Mouse (Mus musculus) CH12.LX (cell line): Measurements from ENCODE around the gene Wbp1l. TPM values are rescaled to one million over a fixed set of nuclear protein-coding genes. Genes with fewer than 3 reads are reported as not detected.

Source experiments
- DNase-seq: peaks from one replicate; pipeline ENCODE4 v3.0.0-alpha.2; 2013; ENCODE audit errors: extremely low read depth
- H3K27ac ChIP-seq: 2 replicates; pipeline ENCODE4 v1.5.1; 2012; ENCODE audit warnings: low read depth, mild to moderate bottlenecking, control low read depth, moderate library complexity; ENCODE audit not compliant: insufficient read depth
- H3K27me3 ChIP-seq: replicated peaks from 2 replicates; pipeline ENCODE3; 2012; ENCODE audit warnings: inconsistent platforms
- H3K36me3 ChIP-seq, 2 experiments: replicated peaks in 1 of 2; 2 replicates each; pipeline versions ENCODE3 to v1.6.1; 2012; ENCODE audit warnings: inconsistent platforms in 1 of 2, low read length in 1 of 2, mild to moderate bottlenecking in 1 of 2, mixed read lengths in 1 of 2, moderate library complexity in 1 of 2; ENCODE audit not compliant: control insufficient read depth in 1 of 2, insufficient read depth in 1 of 2
- H3K4me1 ChIP-seq, 2 experiments: 2 replicates each; pipeline ENCODE4 v1.6.1; 2012; ENCODE audit warnings: inconsistent platforms in 1 of 2, moderate library complexity in 1 of 2; ENCODE audit not compliant: insufficient read depth in 2 of 2, control insufficient read depth in 1 of 2
- H3K4me2 ChIP-seq: 2 replicates; pipeline ENCODE4 v1.6.1; 2012; ENCODE audit warnings: low read depth, mild to moderate bottlenecking, control low read depth; ENCODE audit not compliant: poor library complexity, insufficient read depth, severe bottlenecking
- H3K4me3 ChIP-seq, 3 experiments: fragments of 150-350 bp in 1 of 3; sonication (generic) in 1 of 3; replicated peaks in 1 of 3; 2 replicates each; pipeline versions ENCODE3 to v1.5.1; 2011 to 2012; ENCODE audit warnings: low read depth in 2 of 3, low read length in 2 of 3, mild to moderate bottlenecking in 2 of 3, moderate library complexity in 2 of 3, control low read depth in 1 of 3, improper control_type of control experiment in 1 of 3, inconsistent platforms in 1 of 3, mixed read lengths in 1 of 3; ENCODE audit not compliant: poor library complexity in 1 of 3
- H3K79me2 ChIP-seq: replicated peaks from 2 replicates; pipeline ENCODE4 v1.6.1; 2012; ENCODE audit warnings: mild to moderate bottlenecking, moderate library complexity; ENCODE audit not compliant: control insufficient read depth, poor library complexity, insufficient read depth, severe bottlenecking; ENCODE audit errors: extremely low read depth
- H3K9ac ChIP-seq: 2 replicates; pipeline ENCODE4 v1.6.1; 2012; ENCODE audit warnings: low read depth, mild to moderate bottlenecking, control low read depth, moderate library complexity; ENCODE audit not compliant: insufficient read depth
- H3K9me3 ChIP-seq: replicated peaks from 2 replicates; pipeline ENCODE3; 2012; ENCODE audit warnings: low read length, inconsistent platforms, mixed read lengths
- BHLHE40 ChIP-seq: IDR thresholded peaks from 2 replicates; pipeline ENCODE4 v1.6.1; 2011; ENCODE audit warnings: mild to moderate bottlenecking, low read depth, low read length, improper control_type of control experiment
- CHD2 ChIP-seq: IDR thresholded peaks from 2 replicates; pipeline ENCODE4 v1.6.1; 2011; ENCODE audit warnings: low read length, improper control_type of control experiment
- EP300 ChIP-seq: IDR thresholded peaks from 2 replicates; pipeline ENCODE4 v1.6.1; 2011; ENCODE audit warnings: low read length, improper control_type of control experiment
- ETS1 ChIP-seq: conservative IDR thresholded peaks from 2 replicates; pipeline ENCODE4 v1.6.1; 2012; ENCODE audit warnings: low read depth, mild to moderate bottlenecking, inconsistent platforms, low read length, improper control_type of control experiment, moderate library complexity
- GABPA ChIP-seq: IDR thresholded peaks from 2 replicates; pipeline ENCODE4 v1.6.1; 2012; ENCODE audit warnings: low read depth, low read length, improper control_type of control experiment, inconsistent platforms; ENCODE audit not compliant: insufficient replicate concordance
- HCFC1 ChIP-seq: IDR thresholded peaks from 2 replicates; pipeline ENCODE4 v1.6.1; 2012; ENCODE audit warnings: low read depth, mild to moderate bottlenecking, inconsistent platforms, low read length, improper control_type of control experiment
- JUN ChIP-seq: IDR thresholded peaks from 2 replicates; pipeline ENCODE4 v1.6.1; 2011; ENCODE audit warnings: low read depth, mild to moderate bottlenecking, low read length, improper control_type of control experiment, moderate library complexity; ENCODE audit not compliant: insufficient read depth
- JUND ChIP-seq: conservative IDR thresholded peaks from 2 replicates; pipeline ENCODE4 v1.6.1; 2011; ENCODE audit warnings: low read depth, low read length, improper control_type of control experiment
- KAT2A ChIP-seq: IDR thresholded peaks from 2 replicates; pipeline ENCODE4 v1.6.1; 2012; ENCODE audit warnings: low read length, improper control_type of control experiment, inconsistent platforms; ENCODE audit not compliant: insufficient replicate concordance
- MAFK ChIP-seq: IDR thresholded peaks from 2 replicates; pipeline ENCODE4 v1.6.1; 2011; ENCODE audit warnings: low read length, improper control_type of control experiment; ENCODE audit not compliant: insufficient replicate concordance
- MAZ ChIP-seq: IDR thresholded peaks from 2 replicates; pipeline ENCODE4 v1.6.1; 2012; ENCODE audit warnings: low read depth, mild to moderate bottlenecking, inconsistent platforms, low read length, improper control_type of control experiment, moderate library complexity
- MXI1 ChIP-seq: IDR thresholded peaks from 2 replicates; pipeline ENCODE4 v1.6.1; 2011; ENCODE audit warnings: mild to moderate bottlenecking, low read depth, low read length, improper control_type of control experiment
- POLR2AphosphoS2 ChIP-seq: IDR thresholded peaks from 2 replicates; pipeline ENCODE4 v1.6.1; 2011; ENCODE audit warnings: low read depth, low read length, improper control_type of control experiment
- RAD21 ChIP-seq: IDR thresholded peaks from 2 replicates; pipeline ENCODE4 v1.6.1; 2011; ENCODE audit warnings: low read depth, mild to moderate bottlenecking, low read length, improper control_type of control experiment, moderate library complexity
- RCOR1 ChIP-seq: conservative IDR thresholded peaks from 2 replicates; pipeline ENCODE4 v1.6.1; 2012; ENCODE audit warnings: low read depth, mild to moderate bottlenecking, inconsistent platforms, low read length, improper control_type of control experiment
- SIN3A ChIP-seq: IDR thresholded peaks from 2 replicates; pipeline ENCODE4 v1.6.1; 2012; ENCODE audit warnings: low read length, improper control_type of control experiment, inconsistent platforms
- SMC3 ChIP-seq: IDR thresholded peaks from 2 replicates; pipeline ENCODE4 v1.6.1; 2011; ENCODE audit warnings: low read depth, low read length, improper control_type of control experiment
- TCF12 ChIP-seq: IDR thresholded peaks from 2 replicates; pipeline ENCODE4 v1.6.1; 2014; ENCODE audit warnings: low read depth, mild to moderate bottlenecking, inconsistent platforms, low read length, improper control_type of control experiment
- USF2 ChIP-seq: conservative IDR thresholded peaks from 2 replicates; pipeline ENCODE4 v1.6.1; 2011; ENCODE audit warnings: low read depth, low read length, improper control_type of control experiment
- ZC3H11A ChIP-seq: IDR thresholded peaks from 2 replicates; pipeline ENCODE4 v1.6.1; 2012; ENCODE audit warnings: low read depth, mild to moderate bottlenecking, inconsistent platforms, low read length, improper control_type of control experiment
- dilution Hi-C: fragments of 300-500 bp; cut with MboI; formaldehyde crosslinking; loops from 2 replicates; pipeline ENCODE4 v1.14.3; 2020; ENCODE audit warnings: low sequenced_read_pairs; ENCODE audit not compliant: extremely low pct_unique_long_range_greater_than_20kb, extremely low pct_ligation_motif_present
- in situ Hi-C: fragments of 300-500 bp; cut with MboI; formaldehyde crosslinking; loops from 3 replicates; pipeline ENCODE4 v1.14.3; 2019; ENCODE audit warnings: low sequenced_read_pairs, low pct_ligation_motif_present, low pct_unique_long_range_greater_than_20kb, mixed read lengths
- polyA plus RNA-seq: library from polyadenylated mRNA; unstranded; fragments of >175 nt; gene quantifications from 2 replicates; pipeline ENCODE4 v1.2.1, GENCODE M21; 2012; ENCODE audit warnings: low read depth; ENCODE audit not compliant: insufficient read length
- total RNA-seq, 2 experiments: library from RNA; depleted of rRNA; stranded (reverse); fragments of 300-350 nt in 1 of 2; fragments of >200 nt in 1 of 2; gene quantifications; 2 replicates each; pipeline ENCODE4 v1.2.3; 2012 to 2014

The Wbp1l gene
- total and polyA plus RNA-seq, 3 experiments, result 11.6 to 23.5 (median 17.4) TPM

- TF ChIP-seq MAZ (no peak), RCOR1 (no peak), SIN3A (peak; percentile 48), SMC3 (no peak), JUND (no peak), USF2 (no peak), HCFC1 (peak; percentile 88), TCF12 (peak; percentile 81), BHLHE40 (peak; percentile 18; the same call in 1 of the 2 replicates), ETS1 (no peak), KAT2A (peak; percentile 82; the same call in 1 of the 2 replicates), CHD2 (no peak), MAFK (no peak)
These were observed 90.8 kb downstream of the Wbp1l start, which contains the start of gene Borcs7 (continued) for GRCm38 (mm10) chr19:46689460-46690372.

GRCm38 (mm10) chr19:46690387-46690786 is 91.5 kb downstream of the Wbp1l start:
- Histone ChIP-seq H3K9me3 (no peaks in the 10 kb centered on the region), H3K4me3 (peak overlapping the region; percentile 65 to 73 (median 72)), H3K36me3 (peaks cover 0 to 29% of the 10 kb centered on the region in 2 experiments), H3K27me3 (no peaks in the 10 kb centered on the region), H3K9ac (peak overlapping the region; percentile 77), H3K4me2 (peak overlapping the region; percentile 94), H3K27ac (0 out of 2 replicates have a peak overlapping the region, but pooled peaks have one; percentile 23), H3K79me2 (no peaks in the 10 kb centered on the region), H3K4me1 (peaks cover 2 to 26% of the 10 kb centered on the region in 2 experiments; a peak in 2 of 4 replicates)
- in situ Hi-C loops, result no loop called here
- TF ChIP-seq MAFK (no peak), ZC3H11A (no peak), BHLHE40 (no peak), MXI1 (no peak), HCFC1 (no peak), RCOR1 (no peak), CHD2 (no peak), GABPA (no peak), POLR2AphosphoS2 (no peak), RAD21 (no peak), EP300 (no peak), KAT2A (no peak), JUN (no peak), MAZ (no peak)
- dilution Hi-C loops, result no loop called here
- DNase-seq, result no peak
